Mouse (Mus musculus): ENCODE data around the gene Caskin1.

Gene Caskin1

GRCm38 (mm10) chr17:24534160-24534718 lies 45.8 kb downstream of the Caskin1 start, which contains the start of gene Rab26:
Rab26 (minus strand) TSS chr17:24534210.
- no peak for DNase-seq

DNA sequence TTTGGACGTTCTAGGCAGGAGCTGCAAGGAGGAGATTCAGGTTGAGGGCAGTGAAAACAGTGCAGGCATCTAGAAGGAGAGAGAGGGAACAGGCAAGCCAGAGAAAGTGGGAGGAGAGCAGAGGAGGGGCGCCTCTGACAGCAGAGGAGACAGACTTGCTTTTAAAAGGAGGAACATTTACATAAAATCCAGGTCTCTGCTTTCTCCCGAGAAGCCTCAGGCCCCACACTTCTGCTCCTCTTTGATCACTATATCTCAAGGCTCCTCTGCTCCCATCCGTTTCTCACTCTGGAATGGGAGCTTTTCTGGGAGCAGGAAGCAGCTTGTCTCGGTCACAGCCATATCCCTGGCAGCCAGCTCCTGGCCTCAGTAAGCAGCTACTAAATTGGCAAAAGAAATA lies 46.9 kb downstream of the Caskin1 start:
- DNase-seq: no peak

GRCm38 (mm10) chr17:24537536-24537935 lies 49.1 kb downstream of the Caskin1 start:
- no peak for DNase-seq

- peak; percentile 64 for DNase-seq
Observed at GRCm38 (mm10) chr17:24538950-24539349, 50.5 kb downstream of the Caskin1 start.

GRCm38 (mm10) chr17:24540375-24540774 lies 52.0 kb downstream of the Caskin1 start:
- DNase-seq: peak; percentile 79

DNA sequence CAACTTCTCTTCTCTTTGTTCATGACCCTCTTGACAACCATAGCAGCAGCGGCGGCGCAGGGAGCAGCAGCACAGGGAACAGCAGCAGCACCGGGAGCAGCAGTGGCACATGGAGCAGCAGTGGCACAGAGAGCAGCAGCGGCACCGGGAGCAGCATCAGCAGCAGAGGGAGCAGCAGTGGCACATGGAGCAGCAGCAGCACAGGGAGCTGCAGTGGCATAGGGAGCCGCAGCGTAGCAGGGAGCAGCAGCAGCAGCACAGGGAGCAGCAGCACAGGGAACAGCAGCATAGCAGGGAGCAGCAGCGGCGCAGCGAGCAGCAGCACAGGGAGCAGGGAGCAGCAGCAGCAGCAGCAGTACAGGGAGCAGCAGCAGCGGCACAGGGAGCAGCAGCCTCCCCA lies 56.2 kb downstream of the Caskin1 start:
- peak; percentile 30 for DNase-seq

GRCm38 (mm10) chr17:24545247-24545646 lies 56.8 kb downstream of the Caskin1 start:
- DNase-seq: no peak

GRCm38 (mm10) chr17:24546234-24546633 lies 57.8 kb downstream of the Caskin1 start:
- no peak for DNase-seq

- DNase-seq: no peak
Observed at GRCm38 (mm10) chr17:24548435-24548834, 60.0 kb downstream of the Caskin1 start.

GRCm38 (mm10) chr17:24548921-24549617 lies 60.7 kb downstream of the Caskin1 start:
- DNase-seq: peak; percentile 44

- DNase-seq: peak; percentile 100
Observed at GRCm38 (mm10) chr17:24549618-24550415, 61.4 kb downstream of the Caskin1 start, which contains the start of gene Pkd1. Pkd1 (plus strand) TSS chr17:24549834.

- DNase-seq: peak; percentile 91
Observed at GRCm38 (mm10) chr17:24550416-24551049, 62.1 kb downstream of the Caskin1 start.

DNA sequence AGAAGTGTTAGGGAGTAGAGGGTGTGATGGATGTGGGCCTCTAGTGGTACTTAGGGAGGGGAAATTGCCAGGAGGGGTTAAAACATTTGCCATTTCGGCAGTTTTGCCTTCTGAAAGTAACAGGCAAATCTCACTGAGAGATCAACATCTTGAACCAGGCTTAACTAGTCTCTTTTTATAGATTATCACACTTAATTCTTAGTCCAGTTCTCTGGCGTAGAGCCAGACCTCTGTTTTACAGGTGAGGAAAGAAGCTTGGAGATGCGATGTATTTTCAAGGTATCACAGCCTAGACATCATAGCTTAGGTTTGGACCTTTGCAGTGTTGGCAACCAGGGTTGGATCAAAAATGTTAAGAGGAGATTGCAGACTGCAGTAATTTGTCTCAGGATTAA lies 62.6 kb downstream of the Caskin1 start:
- no peak for DNase-seq

- DNase-seq: no peak
Observed at GRCm38 (mm10) chr17:24557091-24557490, 68.7 kb downstream of the Caskin1 start.
